Mouse (Mus musculus) C2C12 (cell line): ENCODE data around the gene Gse1. TPM values are rescaled to one million over a fixed set of nuclear protein-coding genes. Genes with fewer than 3 reads are reported as not detected.

Source experiments
- H3K27me3 ChIP-seq: one replicate; pipeline ENCODE4 v1.6.1; 2011; ENCODE audit not compliant: control insufficient read depth, insufficient read depth, insufficient read length
- H3K36me3 ChIP-seq: one replicate; pipeline ENCODE4 v1.6.1; 2011; ENCODE audit not compliant: control insufficient read depth, insufficient read depth
- H3K4me3 ChIP-seq: one replicate; pipeline ENCODE4 v1.5.1; 2011; ENCODE audit warnings: mild to moderate bottlenecking, control low read depth; ENCODE audit not compliant: poor library complexity, insufficient read depth, severe bottlenecking
- H3K79me2 ChIP-seq: one replicate; pipeline ENCODE4 v1.6.1; 2011; ENCODE audit not compliant: control insufficient read depth, insufficient read depth
- H3K79me3 ChIP-seq: one replicate; pipeline ENCODE4 v1.6.1; 2011; ENCODE audit warnings: low read depth, control low read depth
- H3ac ChIP-seq: one replicate; pipeline ENCODE3; 2011; ENCODE audit warnings: low read depth; ENCODE audit not compliant: control insufficient read depth, insufficient read length
- CEBPB ChIP-seq: IDR thresholded peaks from one replicate; pipeline ENCODE4 v1.6.1; 2011; ENCODE audit warnings: low read depth, mild to moderate bottlenecking, control low read depth, moderate library complexity
- CTCF ChIP-seq: IDR thresholded peaks from one replicate; pipeline ENCODE4 v1.5.1; 2011; ENCODE audit not compliant: control insufficient read depth, insufficient read depth, insufficient read length
- FOSL1 ChIP-seq: IDR thresholded peaks from one replicate; pipeline ENCODE4 v1.8.0; 2011; ENCODE audit warnings: mild to moderate bottlenecking, low read length; ENCODE audit not compliant: poor library complexity, insufficient read depth, severe bottlenecking
- MAX ChIP-seq: IDR thresholded peaks from one replicate; pipeline ENCODE4 v1.6.1; 2011; ENCODE audit warnings: mild to moderate bottlenecking, control low read depth
- MYOD1 ChIP-seq: IDR thresholded peaks from one replicate; pipeline ENCODE4 v1.6.1; 2011; ENCODE audit warnings: low read depth; ENCODE audit not compliant: control insufficient read depth, insufficient read length
- MYOG ChIP-seq: IDR thresholded peaks from one replicate; pipeline ENCODE4 v1.6.1; 2011; ENCODE audit not compliant: control insufficient read depth, insufficient read length; ENCODE audit errors: extremely low read depth
- USF1 ChIP-seq: IDR thresholded peaks from one replicate; pipeline ENCODE4 v1.6.1; 2011; ENCODE audit warnings: low read depth, mild to moderate bottlenecking, control low read depth, moderate library complexity
- polyA plus RNA-seq: library from polyadenylated mRNA; unstranded; fragments of >200 nt; fragmentation: generic; extraction: Trizol; gene quantifications from one replicate; pipeline ENCODE4 v1.2.1, GENCODE M21; 2012; ENCODE audit warnings: missing spikeins

Gene Gse1
- polyA plus RNA-seq, 1 experiment, result 15.6 TPM

DNA sequence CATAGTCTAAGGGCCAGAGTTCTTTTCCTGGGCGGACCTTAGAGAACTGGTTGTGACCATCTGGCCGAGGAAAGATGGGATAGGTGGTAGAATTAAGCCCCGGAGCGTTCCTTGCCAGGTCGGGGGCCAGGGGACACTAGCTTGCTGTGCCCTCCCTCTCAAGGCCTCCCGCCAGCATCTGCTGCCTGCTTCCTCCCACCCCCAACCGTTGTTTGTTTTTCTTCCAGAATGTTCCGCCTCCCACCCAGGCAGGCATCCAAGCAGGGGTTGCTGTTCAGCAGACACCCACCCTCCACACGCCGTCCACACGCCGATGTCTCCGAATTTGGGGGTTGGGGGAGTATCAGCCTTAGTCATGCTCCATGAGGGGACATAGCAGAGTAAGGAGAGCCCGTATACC is 49.8 kb downstream of the Gse1 start:
- Histone ChIP-seq H3K79me3 (peaks cover 6% of the 10 kb centered on the region), H3K79me2 (peaks cover 60% of the 10 kb centered on the region), H3K27me3 (no peaks in the 10 kb centered on the region), H3K36me3 (no peaks in the 10 kb centered on the region), H3ac (no peak overlapping the region), H3K4me3 (no peak overlapping the region)
- no peak for TF ChIP-seq FOSL1
- TF ChIP-seq MAX, result no peak
- no peak for TF ChIP-seq MYOD1

DNA sequence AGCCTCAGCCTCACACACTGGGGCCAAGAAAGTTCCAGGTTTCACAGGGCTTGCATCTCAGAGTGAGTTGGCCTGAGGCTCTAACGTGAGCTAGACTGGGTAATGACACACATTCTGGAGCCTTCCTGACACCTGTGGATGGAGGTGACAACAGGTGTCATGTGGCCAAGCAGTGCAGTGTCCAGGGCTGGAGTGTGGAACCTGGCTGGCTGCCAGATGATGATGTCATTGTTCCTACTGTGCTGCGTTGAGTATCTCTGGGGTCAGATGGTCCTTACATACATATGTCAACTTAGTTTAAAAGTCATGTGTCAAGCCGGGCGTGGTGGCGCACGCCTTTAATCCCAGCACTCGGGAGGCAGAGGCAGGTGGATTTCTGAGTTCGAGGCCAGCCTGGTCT is 51.2 kb downstream of the Gse1 start:
- TF ChIP-seq MYOD1 (peak; percentile 23), MYOG (no peak)
- peaks cover 6% of the 10 kb centered on the region for H3K79me3 ChIP-seq

DNA sequence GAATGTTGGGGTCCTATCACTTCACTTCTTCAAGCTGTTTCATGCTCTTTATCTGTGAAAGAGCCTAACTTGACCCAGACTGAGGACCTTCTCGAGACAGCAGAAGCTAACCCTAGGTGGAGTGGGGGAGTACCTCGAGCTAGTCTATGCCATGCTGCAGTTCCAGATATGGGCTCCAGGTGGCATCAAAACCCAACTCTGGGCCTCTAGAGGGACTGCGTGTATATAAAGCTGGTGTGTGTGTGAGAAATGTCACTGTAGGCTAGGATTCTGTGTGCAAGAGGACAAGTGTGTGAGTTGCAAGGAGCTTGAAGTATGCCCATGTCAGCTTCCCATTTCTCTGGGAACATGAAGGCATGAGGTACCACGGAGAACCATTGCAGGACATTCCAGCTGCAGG is 53.2 kb downstream of the Gse1 start:
- Histone ChIP-seq H3K36me3 (peaks cover 5% of the 10 kb centered on the region), H3ac (no peak overlapping the region), H3K4me3 (no peak overlapping the region), H3K79me3 (peaks cover 8% of the 10 kb centered on the region), H3K27me3 (no peaks in the 10 kb centered on the region), H3K79me2 (peaks cover 46% of the 10 kb centered on the region)
- TF ChIP-seq USF1 (no peak), FOSL1 (no peak), CEBPB (no peak), MAX (peak; percentile 24), MYOD1 (no peak), CTCF (peak; percentile 63), MYOG (no peak)

More for the DNA sequence above, 51.2 kb downstream of the Gse1 start:
- no peaks in the 10 kb centered on the region for H3K36me3 ChIP-seq
- H3K4me3 ChIP-seq, result no peak overlapping the region
- no peaks in the 10 kb centered on the region for H3K27me3 ChIP-seq
- peaks cover 45% of the 10 kb centered on the region for H3K79me2 ChIP-seq
- no peak overlapping the region for H3ac ChIP-seq

DNA sequence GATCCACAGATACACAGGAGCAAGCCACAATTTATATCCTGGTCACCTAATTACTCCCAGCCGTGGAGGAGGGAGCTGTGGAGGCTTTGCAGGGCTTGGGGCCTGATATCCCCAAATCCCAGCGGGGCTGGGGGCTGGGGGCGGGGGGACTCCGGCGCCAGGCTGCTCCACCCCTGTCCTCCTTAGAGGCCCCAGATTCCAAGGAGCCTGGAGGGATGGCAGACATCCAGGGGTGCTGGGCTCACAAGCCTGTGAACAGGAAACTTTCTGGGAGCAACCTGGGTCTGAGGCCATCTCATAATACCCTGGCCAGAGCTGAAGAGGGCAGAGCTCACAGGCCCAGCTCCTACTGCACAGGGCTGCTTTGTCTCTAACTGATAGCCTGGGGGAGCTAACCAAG is 54.2 kb downstream of the Gse1 start:
- H3K79me3 ChIP-seq, result peaks cover 8% of the 10 kb centered on the region
- H3K4me3 ChIP-seq, result no peak overlapping the region
- H3K36me3 ChIP-seq, result peaks cover 5% of the 10 kb centered on the region
- TF ChIP-seq CEBPB, result no peak
- TF ChIP-seq USF1, result no peak
- TF ChIP-seq MYOD1, result no peak
- TF ChIP-seq FOSL1, result no peak
- H3K27me3 ChIP-seq, result no peaks in the 10 kb centered on the region
- H3K79me2 ChIP-seq, result peaks cover 47% of the 10 kb centered on the region
- H3ac ChIP-seq, result no peak overlapping the region

DNA sequence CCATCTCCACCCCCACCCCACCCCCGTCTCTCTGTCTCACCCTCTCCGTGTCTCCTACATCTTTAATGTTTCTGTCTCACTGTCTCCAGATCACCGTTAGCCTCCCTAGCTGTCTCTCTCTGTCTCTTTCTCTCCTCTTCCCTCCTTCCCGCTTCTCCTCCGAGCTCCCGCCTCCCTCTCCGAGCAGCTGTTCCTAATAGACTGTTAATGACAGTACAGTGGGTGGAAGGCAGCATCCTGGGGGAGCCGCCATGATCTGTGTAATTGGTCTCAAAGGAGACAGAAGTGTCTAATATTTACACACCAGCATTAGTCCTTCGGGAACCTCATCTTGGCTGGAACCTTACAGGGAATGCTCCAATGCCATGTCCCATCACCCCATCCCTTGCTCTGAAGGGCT is 56.0 kb downstream of the Gse1 start:
- Histone ChIP-seq H3K27me3 (no peaks in the 10 kb centered on the region), H3ac (no peak overlapping the region), H3K4me3 (no peak overlapping the region), H3K79me2 (peaks cover 38% of the 10 kb centered on the region), H3K36me3 (peaks cover 5% of the 10 kb centered on the region), H3K79me3 (peaks cover 2% of the 10 kb centered on the region)
- TF ChIP-seq MYOG, result no peak
- TF ChIP-seq CTCF, result no peak
- TF ChIP-seq CEBPB, result no peak
- no peak for TF ChIP-seq FOSL1
- no peak for TF ChIP-seq MAX
- TF ChIP-seq MYOD1, result no peak
- no peak for TF ChIP-seq USF1

DNA sequence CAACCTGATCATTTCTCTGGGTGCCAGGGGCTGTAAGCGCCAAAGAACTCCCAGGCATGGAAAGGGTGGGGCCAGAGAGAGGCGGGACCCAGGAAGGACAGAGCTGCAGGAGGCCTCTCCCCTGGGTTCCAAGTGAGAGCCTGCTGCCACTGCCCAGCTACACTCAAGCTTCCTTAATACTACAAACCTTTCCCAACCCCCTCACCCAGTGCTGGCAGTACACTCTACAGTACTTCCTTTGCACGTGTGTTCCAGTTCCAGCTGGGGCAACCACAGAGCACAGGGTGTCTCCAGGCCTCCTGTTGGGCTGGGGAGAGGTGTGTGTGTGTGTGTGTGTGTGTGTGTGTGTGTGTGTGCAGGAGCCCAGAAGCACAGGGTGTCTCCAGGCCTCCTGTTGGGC is 56.8 kb downstream of the Gse1 start:
- H3K36me3 ChIP-seq, result peaks cover 5% of the 10 kb centered on the region
- H3K4me3 ChIP-seq, result no peak overlapping the region
- H3K79me3 ChIP-seq, result peaks cover 2% of the 10 kb centered on the region
- TF ChIP-seq MYOD1 (no peak), FOSL1 (no peak), USF1 (no peak)
- H3K27me3 ChIP-seq, result no peaks in the 10 kb centered on the region
- H3ac ChIP-seq, result no peak overlapping the region
- H3K79me2 ChIP-seq, result peaks cover 43% of the 10 kb centered on the region

DNA sequence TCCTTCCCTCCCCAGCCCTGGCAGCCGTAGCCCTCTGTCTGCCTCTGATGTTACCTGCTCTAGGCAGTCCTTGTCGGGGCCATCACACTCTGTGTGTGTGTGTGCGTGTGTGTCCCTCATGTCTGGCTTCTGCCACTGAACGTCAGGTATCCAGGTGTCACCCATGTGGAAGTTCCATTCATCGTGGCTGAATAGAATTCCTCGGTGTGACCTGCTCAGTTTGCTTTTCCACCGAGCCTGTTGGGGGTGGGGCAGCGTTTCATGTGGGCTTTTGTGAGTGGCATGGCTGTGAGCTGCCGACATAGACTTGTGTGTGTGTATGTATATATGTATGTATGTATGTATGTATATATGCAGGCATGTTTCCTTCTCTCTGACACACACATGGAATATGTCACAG is 57.6 kb downstream of the Gse1 start:
- Histone ChIP-seq H3K36me3 (peaks cover 5% of the 10 kb centered on the region), H3K79me3 (peaks cover 2% of the 10 kb centered on the region), H3K79me2 (peaks cover 42% of the 10 kb centered on the region), H3K4me3 (no peak overlapping the region), H3K27me3 (no peaks in the 10 kb centered on the region), H3ac (no peak overlapping the region)
- no peak for TF ChIP-seq USF1
- TF ChIP-seq MYOD1, result no peak
- TF ChIP-seq MAX, result no peak
